Comparison of ENCODE assay signal across 26 mouse cellular contexts in the genomic region with DNA sequence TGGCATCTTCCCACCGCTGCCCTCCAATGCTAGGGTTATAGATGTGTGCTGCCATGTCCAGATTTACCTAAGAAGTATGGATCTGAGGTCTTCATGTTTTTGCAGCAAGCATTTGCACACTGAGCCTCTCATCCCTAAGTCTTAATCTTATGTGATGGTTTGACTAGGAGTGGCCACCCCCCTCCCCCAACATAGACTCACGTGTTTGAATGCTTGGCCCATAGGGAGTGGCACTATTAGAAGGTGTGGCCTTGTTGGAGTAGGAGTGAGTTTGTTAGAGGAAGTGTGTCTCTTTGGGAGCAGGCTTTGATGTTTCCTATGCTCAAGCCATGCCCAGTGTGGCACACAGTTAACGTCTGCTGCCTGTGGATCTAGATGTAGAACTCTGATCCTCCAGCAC. TPM values are rescaled to one million over a fixed set of nuclear protein-coding genes. Genes with fewer than 3 reads are reported as not detected.
DNase-seq lines count a peak whose midpoint lies in the region; ATAC-seq and TF ChIP-seq lines count a peak whose summit lies in the region.
"Had no signal": no experiment of that assay in that cellular context is flagged by ENCODE, and none has a peak within 500 bp of the region (broad histone marks: within the 10 kb centered on the region; RNA-seq: fewer than 3 reads in every experiment).

No protein-coding gene starts in this region.

- H3K27me3 ChIP-seq in heart, embryonic 12.5 days (replicated peaks): no peaks in the 10 kb centered on the region
- no peaks in the 10 kb centered on the region for H3K27me3 ChIP-seq in cerebellum, adult 2 months (ENCODE audit: control insufficient read depth, insufficient read depth, low read length)
- H3K27me3 ChIP-seq: Patski had no signal

- no peak for ATAC-seq in heart, embryonic 12.5 days (ENCODE audit: insufficient number of reproducible peaks, low FRiP score)
- ATAC-seq: activated CD4-positive, CD25-positive, alpha-beta regulatory T cell, adult 4 months; CD4-positive, CD25-positive, alpha-beta regulatory T cell, adult 4 months; Patski had no signal

- H3K4me1 ChIP-seq in heart, embryonic 12.5 days (replicated peaks): no peaks in the 10 kb centered on the region
- no peaks in the 10 kb centered on the region for H3K4me1 ChIP-seq in cerebellum, adult 2 months (ENCODE audit: control insufficient read depth, insufficient read depth, low read length)

- H3K36me3 ChIP-seq in heart, embryonic 12.5 days: peaks cover 85% of the 10 kb centered on the region
- H3K36me3 ChIP-seq: G1E had no signal

- TF ChIP-seq CTCF in cerebellum, adult 2 months (IDR thresholded peaks at IDR 0.05; ENCODE audit: borderline replicate concordance, insufficient read depth, low read depth, low read length): no peak

- TF ChIP-seq POLR2A in cerebellum, adult 2 months (IDR thresholded peaks at IDR 0.05; ENCODE audit: borderline replicate concordance, insufficient read depth, low read length): no peak

- H3K4me2 ChIP-seq in heart, embryonic 12.5 days: no peak overlapping the region

- no peak overlapping the region for H3K9ac ChIP-seq in heart, embryonic 12.5 days

- no peak overlapping the region for H3K4me3 ChIP-seq in heart, embryonic 12.5 days
- H3K4me3 ChIP-seq in cerebellum, adult 2 months (replicated peaks; ENCODE audit: insufficient read depth, low read depth, low read length): no peak overlapping the region

- H3K9me3 ChIP-seq in heart, embryonic 12.5 days (replicated peaks): peaks cover 32% of the 10 kb centered on the region

- DNase-seq in heart, adult 11 months: peak; percentile 79
- DNase-seq in ES-CJ7 (ENCODE audit: low read depth, low spot score): peak; percentile 19
- peak; percentile 77 for DNase-seq in R1 (ENCODE audit: low read depth, low spot score)
- DNase-seq in ZHBTc4 (ENCODE audit: low read depth, low spot score): peak; percentile 64
- DNase-seq in cerebellum, adult 2 months: no peak
- no peak for DNase-seq in thymus, postnatal 0 days (ENCODE audit: low spot score)
- no peak for DNase-seq in adrenal gland, adult (ENCODE audit: inconsistent age in 2 of 2, low spot score in 1 of 2)
- DNase-seq: adrenal gland, adult 2 months; adrenal gland, adult 8-10 months; adrenal gland, postnatal 10 days; adrenal gland, postnatal 14 days; adrenal gland, postnatal 25 days; adrenal gland, postnatal 36 days; B cell, adult 2 months; cerebellum, adult 11 months; cerebellum, adult 11-12 months; cerebellum, adult 18-20 months; cerebellum, adult 8-10 months; cerebellum, adult 9-10 months; cerebellum, adult 9-11 months had no signal

- H3K27ac ChIP-seq in heart, embryonic 12.5 days (ENCODE audit: poor library complexity, severe bottlenecking): no peak overlapping the region
- H3K27ac ChIP-seq in cerebellum, adult 2 months (ENCODE audit: insufficient read depth, low read length): no peak overlapping the region

- 71% methylated on average over 3 of the region's 3 CpGs for WGBS in heart, embryonic 12.5 days
- 96% methylated on average over 3 of the region's 3 CpGs for WGBS in cerebellum, adult 2 months

RNA-seq across cellular contexts. Expression of gene Zfp454, which starts 8.8 kb away (rescaled TPM):
- 2.8 and 2.9 TPM in 2 replicates for polyA plus RNA-seq in heart, embryonic 12.5 days (2016; fragmentation: Nextera tagmentation; extraction: Ambion mirVana)
- 7.1 TPM in 2 replicates for polyA plus RNA-seq in cerebellum, adult 2 months (2012; rRNA removed)
- polyA plus RNA-seq in thymus, postnatal 0 days (2015; fragmentation: Nextera tagmentation; extraction: Ambion mirVana): 0.35 and 0.53 TPM in 2 replicates
- polyA plus RNA-seq: activated CD4-positive, CD25-positive, alpha-beta regulatory T cell, adult 4 months; C2C12; CD4-positive, CD25-positive, alpha-beta regulatory T cell, adult 4 months; G1E had no signal

RNA-seq across cellular contexts. Expression of gene Grm6, which starts 28.2 kb away (rescaled TPM):
- polyA plus RNA-seq in heart, embryonic 12.5 days (2016; fragmentation: Nextera tagmentation; extraction: Ambion mirVana): 0.10 TPM in 1 of 2 replicates, not detected in the other
- not detected in 2 replicates for polyA plus RNA-seq in cerebellum, adult 2 months (2012; rRNA removed)
- polyA plus RNA-seq in thymus, postnatal 0 days (2015; fragmentation: Nextera tagmentation; extraction: Ambion mirVana): 0.17 and 0.36 TPM in 2 replicates
- polyA plus RNA-seq: activated CD4-positive, CD25-positive, alpha-beta regulatory T cell, adult 4 months; adrenal gland, adult 2 months; C2C12; CD4-positive, CD25-positive, alpha-beta regulatory T cell, adult 4 months; Patski had no signal

RNA-seq across cellular contexts. Expression of gene Zfp879, which starts 37.3 kb away (rescaled TPM):
- polyA plus RNA-seq in heart, embryonic 12.5 days (2016; fragmentation: Nextera tagmentation; extraction: Ambion mirVana): 0.30 and 0.47 TPM in 2 replicates
- polyA plus RNA-seq in cerebellum, adult 2 months (2012; rRNA removed): 1.5 and 1.7 TPM in 2 replicates
- polyA plus RNA-seq in thymus, postnatal 0 days (2015; fragmentation: Nextera tagmentation; extraction: Ambion mirVana): 0.29 and 0.49 TPM in 2 replicates
- polyA plus RNA-seq: activated CD4-positive, CD25-positive, alpha-beta regulatory T cell, adult 4 months; CD4-positive, CD25-positive, alpha-beta regulatory T cell, adult 4 months; G1E had no signal

RNA-seq across cellular contexts. Expression of gene Zfp2, which starts 37.3 kb away (rescaled TPM):
- polyA plus RNA-seq in heart, embryonic 12.5 days (2016; fragmentation: Nextera tagmentation; extraction: Ambion mirVana): 6.7 and 8.1 TPM in 2 replicates
- 18.8 and 19.2 TPM in 2 replicates for polyA plus RNA-seq in cerebellum, adult 2 months (2012; rRNA removed)
- polyA plus RNA-seq in thymus, postnatal 0 days (2015; fragmentation: Nextera tagmentation; extraction: Ambion mirVana): 3.7 and 4.6 TPM in 2 replicates
- polyA plus RNA-seq: activated CD4-positive, CD25-positive, alpha-beta regulatory T cell, adult 4 months; G1E had no signal

RNA-seq across cellular contexts. Expression of gene Zfp354c, which starts 51.1 kb away (rescaled TPM):
- polyA plus RNA-seq in heart, embryonic 12.5 days (2016; fragmentation: Nextera tagmentation; extraction: Ambion mirVana): 18.3 and 21.0 TPM in 2 replicates
- polyA plus RNA-seq in cerebellum, adult 2 months (2012; rRNA removed): 18.1 and 18.5 TPM in 2 replicates
- 7.7 and 7.9 TPM in 2 replicates for polyA plus RNA-seq in thymus, postnatal 0 days (2015; fragmentation: Nextera tagmentation; extraction: Ambion mirVana)
- polyA plus RNA-seq: G1E had no signal

Comparison
In these comparisons a context has a peak if more than half of its experiments do, and no peak if none do; other contexts are left out.
1. DNase-seq: peak in heart, adult 11 months (single experiment), ES-CJ7 (single experiment), R1 (single experiment) and ZHBTc4 (single experiment); none in cerebellum, adult 2 months (0 of 2), thymus, postnatal 0 days (single experiment) and adrenal gland, adult (0 of 2).